Mouse (Mus musculus): Measurements from ENCODE around the gene Rsad2.

The Rsad2 gene

DNA sequence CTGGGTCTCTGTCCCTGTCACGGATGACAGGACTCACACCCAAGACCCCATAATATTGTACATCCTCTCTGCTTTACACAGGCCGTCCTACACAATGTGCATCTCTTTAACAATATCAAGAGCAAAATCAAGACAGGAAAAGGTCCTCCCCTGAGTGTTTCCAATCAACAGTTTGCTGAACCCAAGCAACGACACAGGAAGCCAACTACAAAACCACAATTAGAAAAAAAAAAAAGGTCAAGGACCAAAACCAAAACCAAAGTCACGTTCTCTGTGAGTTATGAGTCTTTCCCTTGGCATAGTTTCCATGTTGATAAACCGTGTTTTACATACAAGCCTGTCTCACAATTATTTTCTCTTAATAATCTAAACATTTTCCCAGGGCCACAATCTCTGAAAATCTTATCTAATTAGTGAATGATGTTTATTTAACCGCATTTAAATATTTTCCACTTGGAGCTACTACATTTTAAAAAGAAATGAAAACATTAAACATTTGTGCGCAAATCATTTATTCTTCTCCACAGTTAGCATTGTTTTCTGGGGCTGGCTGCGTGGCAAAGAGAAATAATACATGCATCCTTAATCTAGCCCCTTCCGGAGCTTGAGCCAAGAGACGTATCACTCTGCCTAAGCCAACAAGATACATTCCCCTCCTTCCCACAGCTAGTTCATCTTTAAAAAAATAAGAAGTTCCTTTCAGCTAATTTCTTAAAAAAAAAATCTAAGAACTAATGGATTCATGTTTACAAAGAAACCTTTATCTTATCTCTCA lies 54.4 kb downstream of the Rsad2 start:
- no peak for DNase-seq (ENCODE audit: low spot score in 2 of 2)

GRCm38 (mm10) chr12:26401254-26401653 lies 55.0 kb downstream of the Rsad2 start:
- no peak for DNase-seq (ENCODE audit: low spot score in 2 of 2)

DNA sequence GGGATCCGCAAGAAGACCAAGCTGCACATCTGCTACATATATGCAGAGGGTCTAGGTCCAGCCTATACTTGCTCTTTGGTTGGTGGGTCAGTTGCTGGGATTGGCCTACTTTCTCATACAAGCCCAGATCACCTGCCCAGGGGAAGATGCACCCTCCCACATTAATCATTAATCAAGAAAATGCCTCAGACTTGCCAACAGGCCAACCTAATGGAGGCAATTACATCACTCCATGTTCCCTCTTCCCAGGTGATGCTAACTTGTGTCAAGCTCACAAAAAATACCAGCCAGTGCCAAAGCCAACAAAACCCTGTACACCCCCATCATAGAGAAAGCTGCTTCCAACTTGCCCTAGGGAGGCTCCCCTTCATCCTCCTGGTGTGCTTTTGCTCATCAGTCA lies 55.5 kb downstream of the Rsad2 start:
- no peak for DNase-seq (ENCODE audit: low spot score in 2 of 2)

DNA sequence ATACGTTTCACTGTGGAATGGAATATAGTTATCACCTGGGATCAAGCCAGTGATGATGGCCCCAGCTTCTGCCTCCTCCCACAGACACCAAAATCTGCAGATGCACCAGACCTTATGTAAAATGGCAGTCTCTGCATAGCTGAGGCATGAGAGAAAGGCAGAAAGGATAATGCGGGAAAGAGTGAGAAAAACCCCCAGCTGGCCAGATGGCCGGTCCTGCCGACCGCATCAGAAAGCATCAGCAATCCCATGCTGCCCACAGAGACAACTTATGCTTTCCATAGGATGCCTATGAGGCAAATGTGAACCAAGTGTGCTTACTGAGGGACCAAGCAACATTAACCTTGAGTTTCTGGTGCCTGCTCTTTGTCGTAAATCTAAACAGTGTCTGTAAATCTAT lies 56.9 kb downstream of the Rsad2 start:
- DNase-seq (ENCODE audit: low spot score in 2 of 2) = no peak

- DNase-seq (ENCODE audit: low spot score in 2 of 2) = no peak
Observed at GRCm38 (mm10) chr12:26398597-26398996, 57.7 kb downstream of the Rsad2 start.

DNA sequence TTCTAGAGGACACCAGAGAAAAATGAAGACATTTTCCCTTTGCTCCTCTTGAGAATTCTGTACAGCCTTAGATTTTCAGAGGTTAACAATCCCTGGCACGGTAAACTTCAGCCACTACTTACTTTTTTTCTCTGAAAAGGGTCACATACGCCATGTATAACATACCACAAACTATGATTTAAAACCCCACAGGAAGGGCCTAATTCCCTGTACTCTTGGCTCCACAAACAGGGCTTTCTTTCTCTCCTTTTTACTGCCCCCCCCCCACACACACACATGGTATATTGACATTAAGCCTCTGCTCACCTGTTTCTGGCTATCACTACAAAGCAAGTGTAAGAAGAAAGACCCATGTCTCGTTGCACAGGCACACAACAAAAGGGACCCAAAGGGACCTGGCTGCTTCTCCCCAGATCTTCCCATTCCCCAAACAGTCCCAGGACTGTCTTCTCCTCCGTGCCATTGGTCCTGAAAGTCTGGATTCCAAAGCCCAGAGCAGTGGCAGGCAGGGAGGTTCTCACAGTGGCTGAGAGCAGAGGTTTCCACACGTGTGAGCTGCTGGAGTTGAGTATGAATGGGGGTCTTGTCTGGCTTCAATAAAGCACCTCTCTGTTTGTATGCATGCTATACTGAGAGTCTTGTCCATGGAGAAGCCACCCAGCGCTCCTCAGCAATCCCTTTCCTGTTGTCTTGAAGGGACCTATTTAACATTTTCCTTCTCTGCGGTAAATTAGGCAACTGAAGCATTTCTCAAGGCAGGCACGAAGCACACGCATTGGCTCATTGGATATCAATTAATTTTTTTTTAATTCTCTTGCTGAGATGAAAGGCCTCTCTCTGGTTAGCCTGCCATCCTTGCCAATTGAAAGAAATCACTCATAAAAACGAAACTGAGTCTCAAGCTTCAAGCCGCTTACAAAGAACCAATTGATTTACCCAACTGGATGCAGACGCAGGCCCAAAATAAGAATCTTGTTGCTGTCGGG lies 61.5 kb downstream of the Rsad2 start:
- DNase-seq (ENCODE audit: low spot score in 2 of 2) = no peak

GRCm38 (mm10) chr12:26393291-26393690 lies 63.0 kb downstream of the Rsad2 start:
- no peak for DNase-seq (ENCODE audit: low spot score in 2 of 2)

All from frontal cortex, postnatal 10 days (tissue).